Mouse (Mus musculus): ENCODE data around the gene Mecom. TPM values are rescaled to one million over a fixed set of nuclear protein-coding genes. Genes with fewer than 3 reads are reported as not detected.

Mecom gene
- polyA plus RNA-seq, 1 experiment from 2014 or later = 22.4 TPM

DNA sequence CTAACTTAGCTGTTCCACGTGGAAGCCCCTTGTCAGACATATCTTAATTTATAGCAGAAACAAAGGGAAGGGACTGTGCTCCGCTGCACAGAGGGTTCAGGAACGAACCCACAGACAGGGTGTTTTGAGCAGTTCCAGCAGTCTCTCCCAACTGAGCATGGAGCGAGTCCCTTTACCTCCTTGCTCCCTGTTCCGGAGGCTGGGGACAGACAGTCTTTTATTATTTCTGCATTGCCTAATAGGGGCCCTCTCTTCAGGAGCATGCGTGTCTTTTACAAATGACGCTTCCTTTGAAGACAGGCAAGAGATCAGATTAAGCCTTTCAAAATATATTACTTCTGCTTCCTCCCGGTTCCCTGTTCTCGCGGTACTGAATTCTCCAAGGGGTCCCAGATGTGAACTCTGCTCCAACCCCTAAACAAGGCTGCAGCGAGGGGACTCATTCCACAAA lies 403.8 kb downstream of the Mecom start:
- Histone ChIP-seq H3K9me3 (ENCODE audit: low read length) (no peaks in the 10 kb centered on the region), H3K4me3 (ENCODE audit: low read depth, low read length) (no peak overlapping the region), H3K36me3 (ENCODE audit: insufficient read depth, low read length) (no peaks in the 10 kb centered on the region), H3K4me2 (replicated peaks; ENCODE audit: low read depth, low read length) (no peak overlapping the region), H3K27ac (ENCODE audit: low read length) (no peak overlapping the region), H3K9ac (replicated peaks; ENCODE audit: low read depth) (no peak overlapping the region), H3K4me1 (ENCODE audit: insufficient read depth, low read depth, low read length) (no peaks in the 10 kb centered on the region), H3K27me3 (replicated peaks; ENCODE audit: insufficient read depth, low read length) (no peaks in the 10 kb centered on the region)
- TF ChIP-seq CTCF (IDR thresholded peaks at IDR 0.05) (no peak), EP300 (IDR thresholded peaks at IDR 0.05) (no peak)
- no peak for ATAC-seq
- no peak for DNase-seq (ENCODE audit: low spot score)
- 39% methylated on average over 11 of the region's 11 CpGs for WGBS

DNA sequence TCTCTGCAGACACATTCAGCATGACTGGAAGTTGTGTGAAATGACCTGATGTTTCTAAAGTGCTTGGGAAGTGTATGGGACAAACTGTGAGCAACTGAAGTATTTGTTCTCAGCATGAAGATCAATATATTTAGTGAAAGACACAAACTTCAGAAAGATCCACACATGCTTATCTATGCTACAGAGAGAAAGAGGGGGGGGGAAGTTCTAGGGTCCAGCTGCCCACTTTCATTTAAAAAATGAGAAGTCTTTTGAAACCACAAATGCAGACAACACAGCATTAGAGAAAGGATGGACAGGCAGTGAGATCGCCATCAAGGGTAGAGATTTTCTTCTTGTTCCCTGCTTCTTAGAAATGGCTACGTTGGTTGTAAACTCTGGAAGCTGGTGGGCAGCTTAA lies 404.4 kb downstream of the Mecom start:
- no peaks in the 10 kb centered on the region for H3K4me1 ChIP-seq (ENCODE audit: insufficient read depth, low read depth, low read length)
- no peak overlapping the region for H3K4me2 ChIP-seq (replicated peaks; ENCODE audit: low read depth, low read length)
- WGBS = 85% methylated on average over 2 of the region's 2 CpGs
- no peak for TF ChIP-seq CTCF (IDR thresholded peaks at IDR 0.05)
- no peak for TF ChIP-seq EP300 (IDR thresholded peaks at IDR 0.05)
- no peak overlapping the region for H3K27ac ChIP-seq (ENCODE audit: low read length)
- H3K36me3 ChIP-seq (ENCODE audit: insufficient read depth, low read length) = no peaks in the 10 kb centered on the region
- ATAC-seq = no peak
- DNase-seq (ENCODE audit: low spot score) = no peak
- H3K9me3 ChIP-seq (ENCODE audit: low read length) = no peaks in the 10 kb centered on the region
- no peak overlapping the region for H3K9ac ChIP-seq (replicated peaks; ENCODE audit: low read depth)
- H3K4me3 ChIP-seq (ENCODE audit: low read depth, low read length) = no peak overlapping the region
- no peaks in the 10 kb centered on the region for H3K27me3 ChIP-seq (replicated peaks; ENCODE audit: insufficient read depth, low read length)

DNA sequence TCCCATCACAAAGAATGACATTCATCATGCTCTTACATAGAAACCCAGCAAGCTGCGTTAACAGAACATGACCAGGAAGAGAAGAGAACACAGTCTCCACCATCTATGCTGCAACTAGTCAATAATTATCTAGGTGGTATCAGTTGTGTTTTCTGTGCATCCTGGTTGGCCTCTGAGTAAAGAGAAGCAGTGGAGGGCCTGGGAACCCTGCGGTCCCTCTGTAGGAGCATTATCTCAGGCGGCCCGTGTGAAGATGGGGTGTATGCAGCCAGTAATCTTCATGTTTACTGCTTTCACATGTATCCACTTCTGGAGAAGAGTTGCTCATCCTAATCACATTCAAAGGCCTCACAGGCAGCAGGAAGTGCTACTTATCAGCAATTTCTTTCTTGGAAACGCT lies 407.5 kb downstream of the Mecom start:
- H3K27ac ChIP-seq (ENCODE audit: low read length) = no peak overlapping the region
- ATAC-seq (no peak), DNase-seq (ENCODE audit: low spot score) (no peak)
- H3K27me3 ChIP-seq (replicated peaks; ENCODE audit: insufficient read depth, low read length) = no peaks in the 10 kb centered on the region
- no peak overlapping the region for H3K9ac ChIP-seq (replicated peaks; ENCODE audit: low read depth)
- WGBS = 72% methylated on average over 5 of the region's 5 CpGs
- no peaks in the 10 kb centered on the region for H3K9me3 ChIP-seq (ENCODE audit: low read length)
- no peak overlapping the region for H3K4me3 ChIP-seq (ENCODE audit: low read depth, low read length)
- no peaks in the 10 kb centered on the region for H3K36me3 ChIP-seq (ENCODE audit: insufficient read depth, low read length)
- H3K4me1 ChIP-seq (ENCODE audit: insufficient read depth, low read depth, low read length) = no peaks in the 10 kb centered on the region
- no peak overlapping the region for H3K4me2 ChIP-seq (replicated peaks; ENCODE audit: low read depth, low read length)
- TF ChIP-seq CTCF (IDR thresholded peaks at IDR 0.05) (no peak), EP300 (IDR thresholded peaks at IDR 0.05) (no peak)

DNA sequence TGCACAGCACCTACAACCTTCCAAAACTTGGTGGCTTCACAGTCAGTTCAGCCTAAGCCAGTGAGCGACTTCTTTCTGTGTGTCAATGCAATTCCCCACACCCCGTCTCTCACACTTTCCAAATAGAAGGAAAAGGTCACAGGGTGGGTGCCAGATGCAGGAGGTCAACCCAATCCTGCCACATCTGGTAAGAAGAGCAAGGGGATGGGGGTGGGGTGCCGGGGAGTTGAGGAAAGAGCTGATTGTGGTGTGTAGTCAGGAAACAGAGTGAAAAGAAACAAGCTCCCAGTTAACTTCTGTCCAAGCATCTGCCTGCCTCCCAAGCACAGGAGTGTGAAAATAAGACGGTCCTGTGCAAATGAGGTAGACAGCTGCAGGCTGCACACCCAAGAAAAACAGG lies 408.1 kb downstream of the Mecom start:
- H3K4me3 ChIP-seq (ENCODE audit: low read depth, low read length) = no peak overlapping the region
- no peaks in the 10 kb centered on the region for H3K4me1 ChIP-seq (ENCODE audit: insufficient read depth, low read depth, low read length)
- no peak for ATAC-seq
- no peaks in the 10 kb centered on the region for H3K36me3 ChIP-seq (ENCODE audit: insufficient read depth, low read length)
- WGBS = 67% methylated on average over 4 of the region's 4 CpGs
- H3K27me3 ChIP-seq (replicated peaks; ENCODE audit: insufficient read depth, low read length) = no peaks in the 10 kb centered on the region
- no peak overlapping the region for H3K27ac ChIP-seq (ENCODE audit: low read length)
- H3K9ac ChIP-seq (replicated peaks; ENCODE audit: low read depth) = no peak overlapping the region
- no peaks in the 10 kb centered on the region for H3K9me3 ChIP-seq (ENCODE audit: low read length)
- TF ChIP-seq EP300 (IDR thresholded peaks at IDR 0.05) (no peak), CTCF (IDR thresholded peaks at IDR 0.05) (no peak)
- H3K4me2 ChIP-seq (replicated peaks; ENCODE audit: low read depth, low read length) = no peak overlapping the region
- DNase-seq (ENCODE audit: low spot score) = no peak

DNA sequence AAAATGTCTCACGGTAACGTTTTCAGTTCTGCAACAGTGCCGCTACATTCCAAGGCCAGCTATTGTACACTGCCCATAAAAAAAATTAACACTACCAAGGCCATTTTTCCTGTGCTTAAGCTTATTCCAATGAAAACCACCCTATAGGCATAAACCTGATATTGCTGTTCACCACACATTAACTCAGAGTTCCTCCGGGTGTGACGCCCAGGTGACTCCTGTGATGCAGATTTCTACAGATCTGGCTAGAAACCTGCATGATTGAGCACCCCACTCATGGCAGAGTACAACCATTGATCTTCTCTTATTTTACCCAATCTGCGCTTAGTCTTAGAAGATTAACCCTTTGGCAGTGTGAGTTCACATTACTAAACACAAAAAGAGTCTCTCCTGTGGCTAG lies 409.2 kb downstream of the Mecom start:
- Histone ChIP-seq H3K4me3 (ENCODE audit: low read depth, low read length) (no peak overlapping the region), H3K9me3 (ENCODE audit: low read length) (no peaks in the 10 kb centered on the region), H3K27me3 (replicated peaks; ENCODE audit: insufficient read depth, low read length) (no peaks in the 10 kb centered on the region), H3K36me3 (ENCODE audit: insufficient read depth, low read length) (no peaks in the 10 kb centered on the region), H3K9ac (replicated peaks; ENCODE audit: low read depth) (no peak overlapping the region), H3K27ac (ENCODE audit: low read length) (no peak overlapping the region), H3K4me2 (replicated peaks; ENCODE audit: low read depth, low read length) (no peak overlapping the region), H3K4me1 (ENCODE audit: insufficient read depth, low read depth, low read length) (no peaks in the 10 kb centered on the region)
- no peak for DNase-seq (ENCODE audit: low spot score)
- no peak for ATAC-seq
- 83% methylated on average over 6 of the region's 6 CpGs for WGBS
- TF ChIP-seq EP300 (IDR thresholded peaks at IDR 0.05) (no peak), CTCF (IDR thresholded peaks at IDR 0.05) (no peak)

GRCm38 (mm10) chr3:30135857-30136256 lies 412.0 kb downstream of the Mecom start:
- 58% methylated on average over 6 of the region's 6 CpGs for WGBS

DNA sequence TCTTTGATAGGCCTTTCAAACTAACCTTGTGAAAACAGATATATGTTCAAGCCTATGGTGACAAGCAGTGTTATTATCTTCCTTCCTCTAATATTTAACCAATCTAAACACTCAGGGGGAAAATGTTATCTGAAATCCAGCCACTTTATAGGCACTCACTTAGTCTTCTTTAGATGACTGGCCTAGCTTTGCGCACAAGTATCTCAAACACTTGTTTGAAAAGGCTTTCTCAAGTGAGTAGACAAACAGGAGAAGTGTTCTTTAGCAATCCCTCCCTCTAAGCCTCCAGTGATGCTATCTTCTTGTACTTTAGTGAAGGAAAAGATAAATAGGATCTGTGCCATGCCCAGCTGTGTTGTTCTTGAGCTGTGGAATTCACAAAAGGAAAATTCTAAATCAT lies 412.7 kb downstream of the Mecom start:
- Histone ChIP-seq H3K9me3 (ENCODE audit: low read length) (no peaks in the 10 kb centered on the region), H3K4me3 (ENCODE audit: low read depth, low read length) (no peak overlapping the region), H3K27ac (ENCODE audit: low read length) (no peak overlapping the region), H3K4me2 (replicated peaks; ENCODE audit: low read depth, low read length) (no peak overlapping the region), H3K27me3 (replicated peaks; ENCODE audit: insufficient read depth, low read length) (no peaks in the 10 kb centered on the region), H3K9ac (replicated peaks; ENCODE audit: low read depth) (no peak overlapping the region), H3K4me1 (ENCODE audit: insufficient read depth, low read depth, low read length) (no peaks in the 10 kb centered on the region), H3K36me3 (ENCODE audit: insufficient read depth, low read length) (no peaks in the 10 kb centered on the region)
- DNase-seq (ENCODE audit: low spot score) (peak; percentile 87), ATAC-seq (peak; percentile 87)
- TF ChIP-seq EP300 (IDR thresholded peaks at IDR 0.05) (peak; percentile 97), CTCF (IDR thresholded peaks at IDR 0.05) (no peak)
- WGBS = 56% methylated on average over 1 of the region's 1 CpGs

More at GRCm38 (mm10) chr3:30135857-30136256, 412.0 kb downstream of the Mecom start:
- Histone ChIP-seq H3K27ac (ENCODE audit: low read length) (peak overlapping the region; percentile 33), H3K36me3 (ENCODE audit: insufficient read depth, low read length) (no peaks in the 10 kb centered on the region), H3K4me3 (ENCODE audit: low read depth, low read length) (no peak overlapping the region), H3K4me2 (replicated peaks; ENCODE audit: low read depth, low read length) (no peak overlapping the region), H3K9me3 (ENCODE audit: low read length) (no peaks in the 10 kb centered on the region), H3K27me3 (replicated peaks; ENCODE audit: insufficient read depth, low read length) (no peaks in the 10 kb centered on the region), H3K9ac (replicated peaks; ENCODE audit: low read depth) (no peak overlapping the region), H3K4me1 (ENCODE audit: insufficient read depth, low read depth, low read length) (no peaks in the 10 kb centered on the region)
- TF ChIP-seq CTCF (IDR thresholded peaks at IDR 0.05) = no peak
- no peak for TF ChIP-seq EP300 (IDR thresholded peaks at IDR 0.05)
- DNase-seq (ENCODE audit: low spot score) (peak; percentile 52), ATAC-seq (peak; percentile 61)
